Mouse (Mus musculus) cortical plate, adult 2 months (tissue): ENCODE data around the gene Clpx.

ENCODE experiments used
- CTCF ChIP-seq: fragments of 200-500 bp; IDR thresholded peaks from 2 replicates; pipeline ENCODE4 v1.5.1; 2011; ENCODE audit warnings: mild to moderate bottlenecking, control low read depth, low read length; ENCODE audit not compliant: insufficient read depth; ENCODE audit errors: extremely low read depth
- POLR2A ChIP-seq: fragments of 200-500 bp; IDR thresholded peaks from 2 replicates; pipeline ENCODE4 v1.6.1; 2011; ENCODE audit warnings: mild to moderate bottlenecking, low read length, control low read depth; ENCODE audit not compliant: insufficient read depth; ENCODE audit errors: extremely low read depth

DNA sequence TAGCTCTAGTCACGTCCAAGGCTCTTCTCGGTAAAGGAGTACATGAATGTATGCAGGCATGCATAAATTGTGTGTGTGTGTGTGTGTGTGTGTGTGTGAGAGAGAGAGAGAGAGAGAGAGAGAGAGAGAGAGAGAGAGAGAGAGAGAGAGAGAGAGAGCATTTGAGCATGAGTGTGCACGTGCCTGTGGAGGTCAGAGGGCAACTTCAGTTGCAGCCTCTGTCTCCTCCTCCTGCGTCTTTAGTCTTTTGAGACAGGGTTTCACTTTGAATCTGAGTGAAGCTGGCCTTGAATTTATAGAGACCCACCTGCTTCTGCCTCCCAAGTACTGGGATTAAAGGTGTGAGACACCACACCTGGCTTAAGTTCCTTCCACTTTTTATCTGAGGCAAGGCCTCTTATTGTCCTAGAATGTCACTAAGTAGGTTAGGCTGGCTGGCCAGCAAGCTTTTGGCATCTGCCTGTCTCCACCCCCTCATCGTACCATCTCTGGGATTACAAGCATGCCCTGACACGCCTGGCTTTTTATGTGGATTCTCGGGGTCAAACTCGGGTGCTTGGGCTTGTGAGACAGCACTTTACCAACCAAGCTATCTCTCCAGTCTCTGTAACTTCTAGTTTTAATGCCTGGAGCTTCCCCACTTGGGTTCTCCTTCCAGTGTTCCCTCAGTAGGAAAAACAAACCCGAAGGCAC is 36.7 kb upstream of the Clpx start:
- no peak for TF ChIP-seq CTCF
- TF ChIP-seq POLR2A: no peak
